ENCODE assay signal across 8 mouse cellular contexts in the genomic region with DNA sequence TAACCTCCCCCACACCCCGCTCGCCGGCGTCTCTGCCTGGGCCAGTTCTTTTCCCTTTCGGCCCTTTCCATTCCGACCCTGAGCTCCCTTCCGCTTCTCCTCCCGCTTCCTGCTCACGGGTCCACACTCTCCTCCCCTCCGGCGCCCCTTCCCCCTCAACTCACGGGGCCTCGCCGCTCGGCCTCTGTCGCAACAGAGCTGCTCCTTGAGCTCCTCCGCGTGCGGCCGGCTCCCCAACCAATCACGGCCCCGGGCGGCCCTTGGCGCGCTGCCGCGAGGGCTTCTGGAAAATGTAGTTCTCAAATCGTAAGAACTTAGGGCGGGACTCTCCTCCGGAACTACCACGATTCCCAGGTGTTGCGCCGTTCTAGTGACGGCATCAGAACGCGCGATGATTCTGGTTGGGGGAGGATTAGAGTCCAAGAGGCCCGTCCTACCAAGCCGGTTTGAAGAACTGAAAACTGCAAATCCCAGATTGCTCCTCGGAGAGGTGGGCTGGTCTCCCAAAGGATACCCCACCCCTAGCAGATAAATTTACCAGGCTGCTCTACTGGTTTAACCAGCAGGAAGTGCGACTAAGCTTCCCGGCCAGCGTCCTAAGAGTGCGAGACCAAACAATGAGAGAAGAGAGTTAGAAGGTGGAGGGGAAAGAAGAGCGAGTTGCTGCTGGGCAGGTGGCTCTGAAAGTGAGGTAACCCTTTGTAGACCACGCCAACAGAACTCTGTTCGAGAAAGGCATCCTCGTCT. TPM values are rescaled to one million over a fixed set of nuclear protein-coding genes. Genes with fewer than 3 reads are reported as not detected.
DNase-seq lines count a peak whose midpoint lies in the region; ATAC-seq lines count a peak whose summit lies in the region.

A gene (minus strand): TSS at position 285 of the 747 bp plus-strand sequence.

- peak within 1 kb of the TSS; percentile 94 for H3K27ac ChIP-seq in lung, embryonic 16.5 days (ENCODE audit: low read length)

- H3K9me3 ChIP-seq in lung, embryonic 16.5 days (ENCODE audit: control insufficient read depth, low read length): no peaks in the 10 kb centered on the region

- H3K27me3 ChIP-seq in lung, embryonic 16.5 days (ENCODE audit: control insufficient read depth, insufficient read depth, low read depth, low read length): no peaks in the 10 kb centered on the region

- H3K4me2 ChIP-seq in lung, embryonic 16.5 days (ENCODE audit: low read depth, low read length): peak within 1 kb of the TSS; percentile 84

- peak within 1 kb of the TSS; percentile 88 for H3K9ac ChIP-seq in lung, embryonic 16.5 days (ENCODE audit: low read length)

- under 1% methylated on average over 48 of the region's 48 CpGs for WGBS in lung, embryonic 16.5 days

- H3K4me3 ChIP-seq in lung, embryonic 16.5 days (ENCODE audit: low read length): peak within 1 kb of the TSS; percentile 88

- peaks cover 20% of the 10 kb centered on the region for H3K36me3 ChIP-seq in lung, embryonic 16.5 days (ENCODE audit: control insufficient read depth, insufficient read depth, low read length)

- peak; percentile 100 for DNase-seq in MEL-GATA-1-ER (ENCODE audit: extremely low read depth, low read depth)
- DNase-seq in cerebellum, adult 8-10 months: peak; percentile 99
- DNase-seq in forelimb bud, embryonic 11.5 days (ENCODE audit: low read depth, low spot score): peak; percentile 100
- peak; percentile 99 for DNase-seq in layer of hippocampus, adult 9-10 months (ENCODE audit: low spot score)
- peak; percentile 100 for DNase-seq in ovary, postnatal 10 days (ENCODE audit: low spot score)
- peak; percentile 98 to 99 for DNase-seq in thymus, postnatal 10 days (ENCODE audit: low spot score in 2 of 2)

- H3K4me1 ChIP-seq in lung, embryonic 16.5 days (replicated peaks; ENCODE audit: control insufficient read depth, insufficient read depth, low read length): peaks cover 12% of the 10 kb centered on the region

- ATAC-seq in hematopoietic stem cell, adult 5-6 weeks (replicated peaks in 1 of 2; ENCODE audit: insufficient read depth in 1 of 2, low FRiP score in 2 of 2, low TSS enrichment in 1 of 2, low read depth in 1 of 2, poor library complexity in 2 of 2, severe bottlenecking in 2 of 2): peak; percentile 92 to 95
- ATAC-seq in lung, embryonic 16.5 days (ENCODE audit: low read depth): peak; percentile 98

RNA-seq across cellular contexts. Expression of the gene that starts here (rescaled TPM):
- 75.0 and 89.8 TPM in 2 replicates for total RNA-seq in hematopoietic stem cell, adult 5-6 weeks (2017)
- 88.9 and 93.4 TPM in 2 replicates for polyA plus RNA-seq in lung, embryonic 16.5 days (2015; fragmentation: Nextera tagmentation; extraction: Ambion mirVana)

Comparison
In these comparisons a context has a peak if more than half of its experiments do, and no peak if none do; other contexts are left out.
1. Peak in every context shown above with its lines: DNase-seq, ATAC-seq, H3K4me3 ChIP-seq and H3K27ac ChIP-seq.